Mouse (Mus musculus) midbrain, embryonic 14.5 days (tissue): ENCODE data around the gene Lama5. TPM values are rescaled to one million over a fixed set of nuclear protein-coding genes. Genes with fewer than 3 reads are reported as not detected.

ENCODE experiments used
- ATAC-seq: fragments of 200-750 bp; cut with Nextera tagmentation; 2 replicates; pipeline ENCODE4 v1.8.0; 2017; ENCODE audit warnings: moderate number of reproducible peaks, moderate library complexity; ENCODE audit not compliant: low FRiP score, low TSS enrichment
- DNase-seq: peaks from one replicate; pipeline ENCODE4 v3.0.0-alpha.2; 2015
- H3K27ac ChIP-seq: fragments of 300-500 bp; sonication (generic); replicated peaks from 2 replicates; pipeline ENCODE4 v1.5.1; 2014; ENCODE audit warnings: mild to moderate bottlenecking, low read depth, low read length, moderate library complexity
- H3K27me3 ChIP-seq: fragments of 300-500 bp; sonication (generic); 2 replicates; pipeline ENCODE4 v1.6.1; 2014; ENCODE audit warnings: low read length, control low read depth, mixed read lengths; ENCODE audit not compliant: control insufficient read depth, insufficient read depth
- H3K36me3 ChIP-seq: fragments of 300-500 bp; sonication (generic); 2 replicates; pipeline ENCODE4 v1.6.1; 2014; ENCODE audit warnings: low read length, control low read depth; ENCODE audit not compliant: control insufficient read depth, insufficient read depth
- H3K4me1 ChIP-seq: fragments of 300-500 bp; sonication (generic); 2 replicates; pipeline ENCODE4 v1.6.1; 2014; ENCODE audit warnings: mild to moderate bottlenecking, antibody characterized with exemption, low read length, control low read depth; ENCODE audit not compliant: control insufficient read depth, insufficient read depth
- H3K4me2 ChIP-seq: fragments of 300-500 bp; sonication (generic); 2 replicates; pipeline ENCODE4 v1.6.1; 2014; ENCODE audit warnings: mild to moderate bottlenecking, low read length, moderate library complexity
- H3K4me3 ChIP-seq: fragments of 300-500 bp; sonication (generic); replicated peaks from 2 replicates; pipeline ENCODE4 v1.5.1; 2014; ENCODE audit warnings: low read depth, low read length
- H3K9ac ChIP-seq: fragments of 300-500 bp; sonication (generic); replicated peaks from 2 replicates; pipeline ENCODE4 v1.6.1; 2014; ENCODE audit warnings: mild to moderate bottlenecking, low read length, moderate library complexity
- H3K9me3 ChIP-seq: fragments of 300-500 bp; sonication (generic); 2 replicates; pipeline ENCODE4 v1.6.1; 2016; ENCODE audit warnings: low read length, control low read depth, mixed read lengths; ENCODE audit not compliant: control insufficient read depth
- WGBS: fragments of 180-500 bp; shearing (Covaris S2); extraction: QIAGEN DNeasy Blood & Tissue Kit; methylation state at CpG from one replicate; pipeline ENCODE4 v1.1.7; 2014; 5-methylcytosine and 5-hydroxymethylcytosine counted together
- polyA plus RNA-seq: library from polyadenylated mRNA; unstranded; fragments of >200 nt; fragmentation: Nextera tagmentation; extraction: Ambion mirVana; gene quantifications from 2 replicates; pipeline ENCODE4 v1.2.1, GENCODE M21; 2014

Lama5 gene
- polyA plus RNA-seq, 1 experiment from 2014 or later = 1.8 TPM

GRCm38 (mm10) chr2:180256296-180257000 is 30.8 kb upstream of the Lama5 start:
- Histone ChIP-seq H3K4me1 (peaks cover 16% of the 10 kb centered on the region), H3K36me3 (peaks cover 29% of the 10 kb centered on the region), H3K4me3 (peak overlapping the region; percentile 76), H3K27me3 (no peaks in the 10 kb centered on the region), H3K27ac (peak overlapping the region; percentile 94), H3K4me2 (peak overlapping the region; percentile 78), H3K9me3 (no peaks in the 10 kb centered on the region), H3K9ac (peak overlapping the region; percentile 80)
- 23% methylated on average over 26 of the region's 26 CpGs for WGBS
- peak; percentile 62 for ATAC-seq
- DNase-seq = no peak

GRCm38 (mm10) chr2:180255701-180256100 is 30.0 kb upstream of the Lama5 start:
- 88% methylated on average over 9 of the region's 9 CpGs for WGBS
- no peak overlapping the region for H3K9ac ChIP-seq
- no peaks in the 10 kb centered on the region for H3K9me3 ChIP-seq
- no peaks in the 10 kb centered on the region for H3K27me3 ChIP-seq
- H3K4me1 ChIP-seq = peaks cover 16% of the 10 kb centered on the region
- no peak for ATAC-seq
- DNase-seq = no peak
- H3K36me3 ChIP-seq = peaks cover 22% of the 10 kb centered on the region
- H3K27ac ChIP-seq = no peak overlapping the region
- peak overlapping the region; percentile 78 for H3K4me2 ChIP-seq
- H3K4me3 ChIP-seq = no peak overlapping the region; the same call in 1 of the 2 replicates

GRCm38 (mm10) chr2:180254436-180255209 is 29.0 kb upstream of the Lama5 start:
- no peak for ATAC-seq
- WGBS = 93% methylated on average over 5 of the region's 5 CpGs
- Histone ChIP-seq H3K9me3 (no peaks in the 10 kb centered on the region), H3K4me3 (no peak overlapping the region), H3K9ac (no peak overlapping the region), H3K4me1 (peaks cover 16% of the 10 kb centered on the region), H3K27me3 (no peaks in the 10 kb centered on the region), H3K36me3 (peaks cover 12% of the 10 kb centered on the region), H3K27ac (no peak overlapping the region), H3K4me2 (no peak overlapping the region)
- DNase-seq = no peak

- no peak overlapping the region for H3K4me3 ChIP-seq
- H3K36me3 ChIP-seq = no peaks in the 10 kb centered on the region
- H3K4me2 ChIP-seq = no peak overlapping the region
- 0 out of 2 replicates have a peak, but pooled peaks cover 9% of the 10 kb centered on the region for H3K4me1 ChIP-seq
- ATAC-seq (no peak), DNase-seq (no peak)
- H3K27me3 ChIP-seq = no peaks in the 10 kb centered on the region
- no peak overlapping the region for H3K9ac ChIP-seq
- no peak overlapping the region for H3K27ac ChIP-seq
- H3K9me3 ChIP-seq = no peaks in the 10 kb centered on the region
- 39% methylated on average over 3 of the region's 3 CpGs for WGBS
Observed at GRCm38 (mm10) chr2:180251838-180252237, 26.2 kb upstream of the Lama5 start.

GRCm38 (mm10) chr2:180250930-180251611 is 25.4 kb upstream of the Lama5 start:
- Histone ChIP-seq H3K9me3 (no peaks in the 10 kb centered on the region), H3K27me3 (no peaks in the 10 kb centered on the region), H3K4me1 (0 out of 2 replicates have a peak, but pooled peaks cover 4% of the 10 kb centered on the region), H3K36me3 (no peaks in the 10 kb centered on the region), H3K4me3 (no peak overlapping the region), H3K27ac (no peak overlapping the region), H3K4me2 (peak overlapping the region; percentile 8; the same call in 1 of the 2 replicates), H3K9ac (no peak overlapping the region)
- peak; percentile 88 for ATAC-seq
- peak; percentile 94 for DNase-seq
- 29% methylated on average over 11 of the region's 11 CpGs for WGBS

- Histone ChIP-seq H3K4me2 (no peak overlapping the region), H3K36me3 (no peaks in the 10 kb centered on the region), H3K4me1 (no peaks in the 10 kb centered on the region), H3K9me3 (no peaks in the 10 kb centered on the region), H3K9ac (no peak overlapping the region), H3K27ac (no peak overlapping the region), H3K4me3 (no peak overlapping the region), H3K27me3 (no peaks in the 10 kb centered on the region)
- 52% methylated on average over 9 of the region's 9 CpGs for WGBS
- DNase-seq (no peak), ATAC-seq (no peak)
Observed at GRCm38 (mm10) chr2:180248947-180249660, 23.4 kb upstream of the Lama5 start.

- no peak for ATAC-seq
- 91% methylated on average over 5 of the region's 5 CpGs for WGBS
Observed at GRCm38 (mm10) chr2:180247916-180248315, 22.3 kb upstream of the Lama5 start.

GRCm38 (mm10) chr2:180243108-180243507 is 17.4 kb upstream of the Lama5 start:
- no peaks in the 10 kb centered on the region for H3K4me1 ChIP-seq
- ATAC-seq = no peak
- no peak overlapping the region for H3K4me3 ChIP-seq
- H3K27me3 ChIP-seq = no peaks in the 10 kb centered on the region
- no peak overlapping the region for H3K9ac ChIP-seq
- H3K9me3 ChIP-seq = no peaks in the 10 kb centered on the region
- DNase-seq = no peak
- no peaks in the 10 kb centered on the region for H3K36me3 ChIP-seq
- H3K4me2 ChIP-seq = no peak overlapping the region
- 88% methylated on average over 4 of the region's 4 CpGs for WGBS
- no peak overlapping the region for H3K27ac ChIP-seq

More at GRCm38 (mm10) chr2:180247916-180248315, 22.3 kb upstream of the Lama5 start:
- Histone ChIP-seq H3K4me3 (no peak overlapping the region), H3K27me3 (no peaks in the 10 kb centered on the region), H3K4me1 (no peaks in the 10 kb centered on the region), H3K9me3 (no peaks in the 10 kb centered on the region), H3K9ac (no peak overlapping the region), H3K4me2 (no peak overlapping the region), H3K27ac (no peak overlapping the region), H3K36me3 (no peaks in the 10 kb centered on the region)
- DNase-seq = no peak
